In genomic region chr14:52012085-52012484, GRCm38 (mm10) we compare ENCODE assay signal across 11 mouse cellular contexts. TPM values are rescaled to one million over a fixed set of nuclear protein-coding genes. Genes with fewer than 3 reads are reported as not detected.
DNase-seq lines count a peak whose midpoint lies in the region; ATAC-seq lines count a peak whose summit lies in the region.
"Had no signal": no experiment of that assay in that cellular context is flagged by ENCODE, and none has a peak within 500 bp of the region (broad histone marks: within the 10 kb centered on the region; RNA-seq: fewer than 3 reads in every experiment).

No protein-coding gene starts in this region.

- peak overlapping the region; percentile 94; the same call in 1 of the 2 replicates for H3K9ac ChIP-seq in heart, embryonic 13.5 days
- H3K9ac ChIP-seq in hindbrain, embryonic 15.5 days, result no peak overlapping the region; the same call in 1 of the 2 replicates
- peak overlapping the region; percentile 91 for H3K9ac ChIP-seq in neural tube, embryonic 13.5 days
- no peak overlapping the region for H3K9ac ChIP-seq in heart, embryonic 11.5 days (ENCODE audit: low read depth, low read length)

- no peaks in the 10 kb centered on the region for H3K27me3 ChIP-seq in heart, embryonic 13.5 days (replicated peaks)
- H3K27me3 ChIP-seq in heart, embryonic 10.5 days (ENCODE audit: insufficient read depth, poor library complexity, severe bottlenecking), result no peaks in the 10 kb centered on the region
- no peaks in the 10 kb centered on the region for H3K27me3 ChIP-seq in hindbrain, embryonic 15.5 days
- H3K27me3 ChIP-seq in neural tube, embryonic 13.5 days, result no peaks in the 10 kb centered on the region
- H3K27me3 ChIP-seq in heart, embryonic 11.5 days (ENCODE audit: control insufficient read depth, insufficient read depth, low read length), result no peaks in the 10 kb centered on the region

- no peaks in the 10 kb centered on the region for H3K9me3 ChIP-seq in heart, embryonic 13.5 days
- no peaks in the 10 kb centered on the region for H3K9me3 ChIP-seq in heart, embryonic 10.5 days
- H3K9me3 ChIP-seq in hindbrain, embryonic 15.5 days, result no peaks in the 10 kb centered on the region
- H3K9me3 ChIP-seq in neural tube, embryonic 13.5 days, result no peaks in the 10 kb centered on the region
- H3K9me3 ChIP-seq in heart, embryonic 11.5 days (replicated peaks; ENCODE audit: control insufficient read depth, low read length), result no peaks in the 10 kb centered on the region

- no peak overlapping the region for H3K27ac ChIP-seq in heart, embryonic 13.5 days (replicated peaks)
- H3K27ac ChIP-seq in heart, embryonic 10.5 days, result no peak overlapping the region
- peak overlapping the region; percentile 96 for H3K27ac ChIP-seq in hindbrain, embryonic 15.5 days (replicated peaks)
- H3K27ac ChIP-seq in neural tube, embryonic 13.5 days (replicated peaks), result peak overlapping the region; percentile 98
- no peak overlapping the region for H3K27ac ChIP-seq in heart, embryonic 11.5 days (ENCODE audit: low read depth, low read length)

- H3K4me3 ChIP-seq in heart, embryonic 13.5 days, result no peak overlapping the region
- H3K4me3 ChIP-seq in heart, embryonic 10.5 days, result no peak overlapping the region
- H3K4me3 ChIP-seq in hindbrain, embryonic 15.5 days, result peak overlapping the region; percentile 65
- H3K4me3 ChIP-seq in neural tube, embryonic 13.5 days, result peak overlapping the region; percentile 64; the same call in 1 of the 2 replicates
- no peak overlapping the region for H3K4me3 ChIP-seq in heart, embryonic 11.5 days (ENCODE audit: low read depth, low read length)

- DNase-seq in heart, embryonic 10.5 days (ENCODE audit: low spot score), result no peak
- peak; percentile 86 to 88 for DNase-seq in cerebellum, postnatal 10 days
- DNase-seq in urinary bladder, postnatal 36 days (ENCODE audit: low spot score in 2 of 2), result no peak
- DNase-seq in adrenal gland, postnatal 4 days (ENCODE audit: low spot score in 2 of 2), result no peak
- DNase-seq: adrenal gland, adult 8-10 months had no signal

- ATAC-seq in heart, embryonic 13.5 days (ENCODE audit: extremely low read depth, insufficient number of reproducible peaks, low FRiP score, low TSS enrichment), result no peak
- no peak for ATAC-seq in hindbrain, embryonic 15.5 days (ENCODE audit: low FRiP score, low read depth)
- no peak for ATAC-seq in neural tube, embryonic 13.5 days (ENCODE audit: low read depth)
- no peak for ATAC-seq in heart, embryonic 11.5 days (replicated peaks; ENCODE audit: insufficient number of reproducible peaks, low FRiP score, low TSS enrichment)

- WGBS in heart, embryonic 13.5 days, result 70% methylated on average over 4 of the region's 4 CpGs
- 77% methylated on average over 4 of the region's 4 CpGs for WGBS in heart, embryonic 10.5 days
- WGBS in hindbrain, embryonic 15.5 days, result 37% methylated on average over 4 of the region's 4 CpGs
- WGBS in neural tube, embryonic 13.5 days, result 46% methylated on average over 4 of the region's 4 CpGs
- 84% methylated on average over 4 of the region's 4 CpGs for WGBS in heart, embryonic 11.5 days (ENCODE audit: insufficient replicate concordance)

- no peak overlapping the region for H3K4me2 ChIP-seq in heart, embryonic 13.5 days
- H3K4me2 ChIP-seq in hindbrain, embryonic 15.5 days, result peak overlapping the region; percentile 70
- H3K4me2 ChIP-seq in neural tube, embryonic 13.5 days, result peak overlapping the region; percentile 72
- no peak overlapping the region for H3K4me2 ChIP-seq in heart, embryonic 11.5 days

- peaks cover 80% of the 10 kb centered on the region for H3K4me1 ChIP-seq in heart, embryonic 13.5 days
- peaks cover 69% of the 10 kb centered on the region for H3K4me1 ChIP-seq in heart, embryonic 10.5 days
- H3K4me1 ChIP-seq in hindbrain, embryonic 15.5 days (replicated peaks), result peaks cover 78% of the 10 kb centered on the region
- peaks cover 83% of the 10 kb centered on the region for H3K4me1 ChIP-seq in neural tube, embryonic 13.5 days (replicated peaks)
- H3K4me1 ChIP-seq in heart, embryonic 11.5 days (ENCODE audit: control insufficient read depth, insufficient read depth, low read length), result peaks cover 50% of the 10 kb centered on the region

- peaks cover 23% of the 10 kb centered on the region for H3K36me3 ChIP-seq in heart, embryonic 13.5 days
- peaks cover 22% of the 10 kb centered on the region for H3K36me3 ChIP-seq in heart, embryonic 10.5 days
- H3K36me3 ChIP-seq in hindbrain, embryonic 15.5 days, result peaks cover 10% of the 10 kb centered on the region
- H3K36me3 ChIP-seq in neural tube, embryonic 13.5 days, result peaks cover 21% of the 10 kb centered on the region
- peaks cover 16% of the 10 kb centered on the region for H3K36me3 ChIP-seq in heart, embryonic 11.5 days (ENCODE audit: control insufficient read depth, insufficient read depth, low read length)

RNA-seq across cellular contexts. Expression of gene Tmem253, which starts 3.4 kb away (rescaled TPM):
- 0.43 and 1.1 TPM in 2 replicates for polyA plus RNA-seq in heart, embryonic 13.5 days (2015; fragmentation: Nextera tagmentation; extraction: Ambion mirVana)
- 0.27 and 0.57 TPM in 2 replicates for polyA plus RNA-seq in heart, embryonic 10.5 days (2016; fragmentation: Nextera tagmentation; extraction: Ambion mirVana)
- polyA plus RNA-seq in hindbrain, embryonic 15.5 days (2015; fragmentation: Nextera tagmentation; extraction: Ambion mirVana), result 0.17 and 1.1 TPM in 2 replicates
- not detected in 2 replicates for polyA plus RNA-seq in neural tube, embryonic 13.5 days (2015; fragmentation: Nextera tagmentation; extraction: Ambion mirVana)
- 0.48 and 1.0 TPM in 2 replicates for polyA plus RNA-seq in heart, embryonic 11.5 days (2014; fragmentation: Nextera tagmentation; extraction: Ambion mirVana)
- 1 to 10 TPM; 1.6 to 3.6 TPM for total RNA-seq in adrenal gland, postnatal 4 days (2021)

RNA-seq across cellular contexts. Expression of gene Zfp219, which starts 8.4 kb away (rescaled TPM):
- 14.5 and 15.6 TPM in 2 replicates for polyA plus RNA-seq in heart, embryonic 13.5 days (2015; fragmentation: Nextera tagmentation; extraction: Ambion mirVana)
- polyA plus RNA-seq in heart, embryonic 10.5 days (2016; fragmentation: Nextera tagmentation; extraction: Ambion mirVana), result 21.5 and 31.1 TPM in 2 replicates
- 38.2 and 40.5 TPM in 2 replicates for polyA plus RNA-seq in hindbrain, embryonic 15.5 days (2015; fragmentation: Nextera tagmentation; extraction: Ambion mirVana)
- 32.3 and 32.5 TPM in 2 replicates for polyA plus RNA-seq in neural tube, embryonic 13.5 days (2015; fragmentation: Nextera tagmentation; extraction: Ambion mirVana)
- polyA plus RNA-seq in heart, embryonic 11.5 days (2014; fragmentation: Nextera tagmentation; extraction: Ambion mirVana), result 22.0 and 22.8 TPM in 2 replicates
- total RNA-seq in adrenal gland, postnatal 4 days (2021), result 10 to 100 TPM; 84.4 to 84.6 TPM

RNA-seq across cellular contexts. Expression of gene Arhgef40, which starts 27.6 kb away (rescaled TPM):
- polyA plus RNA-seq in heart, embryonic 13.5 days (2015; fragmentation: Nextera tagmentation; extraction: Ambion mirVana), result 63.9 and 69.5 TPM in 2 replicates
- polyA plus RNA-seq in heart, embryonic 10.5 days (2016; fragmentation: Nextera tagmentation; extraction: Ambion mirVana), result 72.3 and 86.4 TPM in 2 replicates
- polyA plus RNA-seq in hindbrain, embryonic 15.5 days (2015; fragmentation: Nextera tagmentation; extraction: Ambion mirVana), result 85.2 and 87.6 TPM in 2 replicates
- 69.0 and 72.9 TPM in 2 replicates for polyA plus RNA-seq in neural tube, embryonic 13.5 days (2015; fragmentation: Nextera tagmentation; extraction: Ambion mirVana)
- polyA plus RNA-seq in heart, embryonic 11.5 days (2014; fragmentation: Nextera tagmentation; extraction: Ambion mirVana), result 57.5 and 58.3 TPM in 2 replicates
- 100 to 1,000 TPM; 102 to 110 TPM for total RNA-seq in adrenal gland, postnatal 4 days (2021)

RNA-seq across cellular contexts. Expression of gene Olfr221, which starts 30.2 kb away (rescaled TPM):
- not detected in 2 replicates for polyA plus RNA-seq in heart, embryonic 13.5 days (2015; fragmentation: Nextera tagmentation; extraction: Ambion mirVana)
- not detected in 2 replicates for polyA plus RNA-seq in heart, embryonic 10.5 days (2016; fragmentation: Nextera tagmentation; extraction: Ambion mirVana)
- polyA plus RNA-seq in hindbrain, embryonic 15.5 days (2015; fragmentation: Nextera tagmentation; extraction: Ambion mirVana), result 0.05 TPM in 1 of 2 replicates, not detected in the other
- polyA plus RNA-seq in neural tube, embryonic 13.5 days (2015; fragmentation: Nextera tagmentation; extraction: Ambion mirVana), result not detected in 2 replicates
- not detected in 2 replicates for polyA plus RNA-seq in heart, embryonic 11.5 days (2014; fragmentation: Nextera tagmentation; extraction: Ambion mirVana)
- total RNA-seq in adrenal gland, postnatal 4 days (2021), result not detected
- total RNA-seq: adrenal gland, adult 8-10 months; layer of hippocampus, postnatal 25 days had no signal
- polyA plus RNA-seq: stomach, embryonic 14.5 days had no signal

Comparison
In these comparisons a context has a peak if more than half of its experiments do, and no peak if none do; other contexts are left out.
1. H3K9ac ChIP-seq: peak in heart, embryonic 13.5 days (single experiment) and neural tube, embryonic 13.5 days (single experiment); none in hindbrain, embryonic 15.5 days (single experiment) and heart, embryonic 11.5 days (single experiment).
2. H3K27ac ChIP-seq: peak in hindbrain, embryonic 15.5 days (single experiment) and neural tube, embryonic 13.5 days (single experiment); none in heart, embryonic 13.5 days (single experiment), heart, embryonic 10.5 days (single experiment) and heart, embryonic 11.5 days (single experiment).
3. H3K4me2 ChIP-seq: peak in hindbrain, embryonic 15.5 days (single experiment) and neural tube, embryonic 13.5 days (single experiment); none in heart, embryonic 13.5 days (single experiment) and heart, embryonic 11.5 days (single experiment).
4. H3K4me3 ChIP-seq: peak in hindbrain, embryonic 15.5 days (single experiment) and neural tube, embryonic 13.5 days (single experiment); none in heart, embryonic 13.5 days (single experiment), heart, embryonic 10.5 days (single experiment) and heart, embryonic 11.5 days (single experiment).
5. DNase-seq: peak in cerebellum, postnatal 10 days (2 of 2); none in heart, embryonic 10.5 days (single experiment), urinary bladder, postnatal 36 days (0 of 2) and adrenal gland, postnatal 4 days (0 of 2).